Mouse (Mus musculus): ENCODE measurements around the gene Vgll1. TPM values are rescaled to one million over a fixed set of nuclear protein-coding genes. Genes with fewer than 3 reads are reported as not detected.

The Vgll1 gene
- polyA plus RNA-seq (2017; shearing (Covaris generic)): not detected

DNA sequence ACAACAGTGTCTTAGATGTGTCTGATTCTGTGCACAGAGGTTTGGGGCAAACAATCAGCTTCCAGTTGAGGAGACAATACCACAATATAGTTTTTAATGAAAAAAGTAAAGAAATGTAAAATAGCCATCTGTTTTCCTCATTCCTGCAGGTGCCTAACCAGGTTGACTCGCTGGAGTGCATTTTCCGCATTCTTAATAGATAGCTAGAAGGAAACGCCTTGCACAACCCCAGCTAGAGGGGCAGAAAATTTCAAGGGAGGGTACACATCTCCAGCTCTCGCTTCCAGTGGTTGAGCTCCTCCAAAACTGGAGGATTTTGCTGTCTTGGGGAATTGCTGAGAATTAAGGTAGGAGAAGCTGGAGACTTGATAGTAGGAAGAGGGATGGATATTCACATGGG, at the start of gene Vgll1:
Gene Vgll1 (plus strand): TSS at position 301 of the 400 bp plus-strand sequence.

DNA sequence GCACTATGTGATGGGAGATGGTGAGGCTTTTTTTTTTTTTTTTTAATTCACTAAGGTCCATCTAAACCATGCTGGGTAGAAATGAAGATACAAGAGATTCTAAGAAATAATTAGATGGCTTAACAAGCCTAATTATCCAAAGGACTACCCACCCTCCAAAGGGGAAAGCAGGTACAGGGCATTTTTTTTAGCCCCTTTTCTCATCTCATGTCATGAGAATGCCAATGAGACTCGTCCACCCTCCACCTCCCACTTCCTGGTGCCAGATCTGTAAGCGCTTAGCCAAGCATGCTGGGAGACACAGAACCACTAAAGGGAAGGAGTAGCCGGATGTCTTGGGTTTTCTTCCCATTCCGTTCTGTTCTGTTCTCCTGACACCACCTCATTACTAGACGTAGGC, 45.1 kb upstream of the Vgll1 start, which contains the start of gene Brs3:
Gene Brs3 (plus strand): TSS at position 301 of the 400 bp plus-strand sequence.

GRCm38 (mm10) chrX:57053174-57053992, 34.5 kb upstream of the Vgll1 start, which contains the start of gene Htatsf1:
TSS of gene Htatsf1 (plus strand) at chrX:57053583.

Other genes starting within 250 kb of the Vgll1 start
- not detected for gene Adgrg4, start 217.9 kb upstream of the Vgll1 start, polyA plus RNA-seq (2017; shearing (Covaris generic))
- gene Brs3, start 45.0 kb upstream of the Vgll1 start, polyA plus RNA-seq (2017; shearing (Covaris generic)): not detected
- 67.0 TPM for gene Htatsf1, start 34.5 kb upstream of the Vgll1 start, polyA plus RNA-seq (2017; shearing (Covaris generic))
- 47.2 TPM for gene Cd40lg, start 124.0 kb downstream of the Vgll1 start, polyA plus RNA-seq (2017; shearing (Covaris generic))

Data from CD4-positive, CD25-positive, alpha-beta regulatory T cell (primary cell).